Mouse (Mus musculus) neural tube, embryonic 11.5 days (tissue): ENCODE results near the gene Slco3a1. TPM values are rescaled to one million over a fixed set of nuclear protein-coding genes. Genes with fewer than 3 reads are reported as not detected.

ENCODE experiments used
- ATAC-seq: fragments of 200-750 bp; cut with Nextera tagmentation; 2 replicates; pipeline ENCODE4 v1.8.0; 2017; ENCODE audit warnings: moderate number of reproducible peaks, mild to moderate bottlenecking, moderate TSS enrichment, moderate library complexity; ENCODE audit not compliant: insufficient read depth, low FRiP score, low TSS enrichment
- DNase-seq: peaks from one replicate; pipeline ENCODE4 v3.0.0-alpha.2; 2015; ENCODE audit warnings: low spot score
- H3K27ac ChIP-seq: fragments of 300-500 bp; sonication (generic); 2 replicates; pipeline ENCODE4 v1.5.1; 2014; ENCODE audit warnings: low read depth, mild to moderate bottlenecking, low read length
- H3K27me3 ChIP-seq: fragments of 300-500 bp; sonication (generic); 2 replicates; pipeline ENCODE4 v1.6.1; 2014; ENCODE audit warnings: mild to moderate bottlenecking, low read length, mixed read lengths; ENCODE audit not compliant: control insufficient read depth, insufficient read depth
- H3K36me3 ChIP-seq: fragments of 300-500 bp; sonication (generic); 2 replicates; pipeline ENCODE4 v1.6.1; 2014; ENCODE audit warnings: mild to moderate bottlenecking, low read length, moderate library complexity, mixed read lengths; ENCODE audit not compliant: control insufficient read depth, insufficient read depth
- H3K4me1 ChIP-seq: fragments of 300-500 bp; sonication (generic); 2 replicates; pipeline ENCODE4 v1.6.1; 2014; ENCODE audit warnings: low read length, mixed read lengths; ENCODE audit not compliant: control insufficient read depth, insufficient read depth
- H3K4me2 ChIP-seq: fragments of 300-500 bp; sonication (generic); 2 replicates; pipeline ENCODE4 v1.6.1; 2014; ENCODE audit warnings: low read depth, mild to moderate bottlenecking, moderate library complexity
- H3K4me3 ChIP-seq: fragments of 300-500 bp; sonication (generic); 2 replicates; pipeline ENCODE4 v1.5.1; 2014; ENCODE audit warnings: low read depth, low read length
- H3K9ac ChIP-seq: fragments of 300-500 bp; sonication (generic); 2 replicates; pipeline ENCODE4 v1.6.1; 2014; ENCODE audit warnings: mild to moderate bottlenecking, low read length
- H3K9me3 ChIP-seq: fragments of 300-500 bp; sonication (generic); 2 replicates; pipeline ENCODE4 v1.6.1; 2016; ENCODE audit warnings: low read length; ENCODE audit not compliant: control insufficient read depth
- WGBS: fragments of 180-500 bp; shearing (Covaris S2); extraction: QIAGEN DNeasy Blood & Tissue Kit; methylation state at CpG from one replicate; pipeline ENCODE4 v1.1.7; 2014; 5-methylcytosine and 5-hydroxymethylcytosine counted together
- microRNA-seq: library from miRNA; unstranded; fragments of <30 nt; microRNA quantifications from one replicate; pipeline ENCODE4, GENCODE M21; 2016
- polyA plus RNA-seq: library from polyadenylated mRNA; unstranded; fragments of >200 nt; fragmentation: Nextera tagmentation; extraction: Ambion mirVana; gene quantifications from 2 replicates; pipeline ENCODE4 v1.2.1, GENCODE M21; 2014

The Slco3a1 gene
- polyA plus RNA-seq, 1 experiment from 2014 or later, result 13.0 TPM

GRCm38 (mm10) chr7:74256291-74256690, 298.3 kb downstream of the Slco3a1 start:
- no peaks in the 10 kb centered on the region for H3K9me3 ChIP-seq
- no peak overlapping the region for H3K4me3 ChIP-seq
- no peak overlapping the region for H3K4me2 ChIP-seq
- H3K36me3 ChIP-seq, result no peaks in the 10 kb centered on the region
- H3K4me1 ChIP-seq, result no peaks in the 10 kb centered on the region
- H3K9ac ChIP-seq, result no peak overlapping the region
- ATAC-seq, result no peak
- no peak for DNase-seq
- no peak overlapping the region for H3K27ac ChIP-seq
- 82% methylated on average over 3 of the region's 3 CpGs for WGBS
- H3K27me3 ChIP-seq, result no peaks in the 10 kb centered on the region

GRCm38 (mm10) chr7:74252066-74252465, 302.5 kb downstream of the Slco3a1 start:
- H3K9me3 ChIP-seq, result no peaks in the 10 kb centered on the region
- DNase-seq (no peak), ATAC-seq (no peak)
- no peaks in the 10 kb centered on the region for H3K36me3 ChIP-seq
- H3K27me3 ChIP-seq, result no peaks in the 10 kb centered on the region
- H3K9ac ChIP-seq, result no peak overlapping the region
- no peaks in the 10 kb centered on the region for H3K4me1 ChIP-seq
- H3K4me2 ChIP-seq, result no peak overlapping the region
- no peak overlapping the region for H3K27ac ChIP-seq
- WGBS, result 88% methylated on average over 2 of the region's 2 CpGs
- H3K4me3 ChIP-seq, result no peak overlapping the region

DNA sequence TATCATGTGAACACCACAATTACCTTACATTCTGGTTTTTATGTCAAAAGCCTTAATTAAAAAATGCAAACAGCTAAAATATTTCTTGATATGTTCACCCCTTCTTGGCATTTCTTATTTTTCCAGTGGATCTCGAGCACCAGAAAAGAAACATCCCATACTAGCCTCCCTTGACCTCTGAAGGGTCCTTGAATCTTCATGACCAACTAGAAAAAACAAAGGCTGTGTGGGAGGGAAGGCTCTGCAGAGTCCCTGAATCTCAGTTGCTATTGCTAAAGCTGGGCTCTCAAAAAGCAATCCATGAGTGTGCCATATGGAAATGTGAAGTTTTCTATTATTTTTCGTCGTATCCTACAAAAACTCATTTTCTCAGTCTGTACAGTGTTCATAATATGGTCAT, 313.3 kb downstream of the Slco3a1 start:
- H3K27me3 ChIP-seq, result no peaks in the 10 kb centered on the region
- DNase-seq (no peak), ATAC-seq (no peak)
- H3K4me3 ChIP-seq, result no peak overlapping the region
- H3K4me2 ChIP-seq, result no peak overlapping the region
- H3K4me1 ChIP-seq, result peaks cover 3% of the 10 kb centered on the region; the same call in 1 of the 2 replicates
- 89% methylated on average over 3 of the region's 3 CpGs for WGBS
- no peak overlapping the region for H3K9ac ChIP-seq
- H3K9me3 ChIP-seq, result no peaks in the 10 kb centered on the region
- no peak overlapping the region for H3K27ac ChIP-seq
- H3K36me3 ChIP-seq, result no peaks in the 10 kb centered on the region

DNA sequence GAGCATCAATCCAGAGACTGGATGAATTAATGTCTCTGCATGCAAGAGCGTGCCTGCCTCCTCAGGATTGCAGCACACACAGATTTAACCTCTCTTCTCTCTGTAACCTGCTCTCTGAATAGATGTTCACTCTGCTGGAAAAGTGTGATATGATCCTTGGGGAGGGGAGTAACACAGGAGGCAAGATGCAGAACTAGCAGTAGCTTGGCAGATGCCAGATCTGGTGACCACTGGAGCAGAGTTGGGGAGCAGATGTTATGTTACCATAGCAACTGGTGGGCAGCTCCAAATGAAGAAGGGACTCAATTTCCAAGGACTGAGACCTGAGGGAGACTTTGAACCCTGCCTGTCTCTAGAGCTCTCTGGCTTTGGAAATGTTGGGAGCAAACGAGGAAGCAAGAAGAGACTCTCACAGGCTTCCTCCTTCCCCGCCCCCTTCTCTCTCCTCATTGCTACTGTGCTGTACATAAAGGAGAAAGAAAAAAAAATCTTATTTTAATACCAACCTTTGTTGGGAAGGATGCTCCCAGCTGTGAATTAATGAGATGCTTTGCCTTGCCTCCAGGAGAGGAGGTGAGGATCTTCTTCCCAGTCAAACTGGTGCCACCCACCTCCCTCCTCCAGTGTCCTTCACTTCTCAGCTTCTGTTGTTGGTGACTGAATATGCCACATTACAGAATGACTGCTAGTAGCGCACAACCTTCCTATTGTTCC, 314.0 kb downstream of the Slco3a1 start:
- ATAC-seq (no peak), DNase-seq (peak; percentile 15)
- Histone ChIP-seq H3K9ac (no peak overlapping the region), H3K9me3 (no peaks in the 10 kb centered on the region), H3K36me3 (no peaks in the 10 kb centered on the region), H3K27me3 (no peaks in the 10 kb centered on the region), H3K4me1 (peaks cover 3% of the 10 kb centered on the region; the same call in 1 of the 2 replicates), H3K4me2 (no peak overlapping the region), H3K4me3 (no peak overlapping the region), H3K27ac (no peak overlapping the region)
- 65% methylated on average over 4 of the region's 4 CpGs for WGBS

Small RNA genes within 50 kb of the gene (microRNA-seq; reads per million reads assigned to microRNA genes)
- not detected for gene Gm27459
